ENCODE assay signal across 9 mouse cellular contexts in genomic region chr7:99664571-99665485, GRCm38 (mm10). TPM values are rescaled to one million over a fixed set of nuclear protein-coding genes. Genes with fewer than 3 reads are reported as not detected.
DNase-seq lines count a peak whose midpoint lies in the region; ATAC-seq lines count a peak whose summit lies in the region.
"Had no signal": no experiment of that assay in that cellular context is flagged by ENCODE, and none has a peak within 500 bp of the region (broad histone marks: within the 10 kb centered on the region; RNA-seq: fewer than 3 reads in every experiment).

No protein-coding gene starts in this region.

- peak overlapping the region; percentile 51; the same call in 1 of the 2 replicates for H3K27ac ChIP-seq in neural tube, embryonic 15.5 days (replicated peaks)

- H3K4me1 ChIP-seq in neural tube, embryonic 15.5 days: peaks cover 17% of the 10 kb centered on the region

- H3K4me3 ChIP-seq in neural tube, embryonic 15.5 days (replicated peaks): no peak overlapping the region

- peak; percentile 13 for DNase-seq in kidney, adult 11 months
- no peak for DNase-seq in kidney, adult 8-10 months
- DNase-seq in cerebellum, adult 11 months: peak; percentile 76
- DNase-seq in gastrocnemius, postnatal 10 days: peak; percentile 70
- DNase-seq in layer of hippocampus, adult 9-11 months: peak; percentile 51
- no peak for DNase-seq in retina, embryonic 14.5 days (ENCODE audit: low spot score)
- no peak for DNase-seq in retina, postnatal 1 day

- H3K9me3 ChIP-seq in neural tube, embryonic 15.5 days (replicated peaks): no peaks in the 10 kb centered on the region

- no peak for ATAC-seq in neural tube, embryonic 15.5 days (ENCODE audit: low FRiP score)

- no peak overlapping the region for H3K4me2 ChIP-seq in neural tube, embryonic 15.5 days

- peaks cover 3% of the 10 kb centered on the region; the same call in 1 of the 2 replicates for H3K27me3 ChIP-seq in neural tube, embryonic 15.5 days (replicated peaks)

- no peak overlapping the region for H3K9ac ChIP-seq in neural tube, embryonic 15.5 days (replicated peaks)

- no peaks in the 10 kb centered on the region for H3K36me3 ChIP-seq in neural tube, embryonic 15.5 days

- 52% methylated on average over 11 of the region's 11 CpGs for WGBS in neural tube, embryonic 15.5 days

RNA-seq across cellular contexts. Expression of gene Tpbgl, which starts 37.9 kb away (rescaled TPM):
- 10 to 100 TPM; 36.4 to 42.1 TPM for total RNA-seq in gastrocnemius, postnatal 10 days (2021)
- 2.5 and 3.2 TPM in 2 replicates for polyA plus RNA-seq in neural tube, embryonic 15.5 days (2015; fragmentation: Nextera tagmentation; extraction: Ambion mirVana)
- total RNA-seq: MEL had no signal

RNA-seq across cellular contexts. Expression of gene Slco2b1, which starts 46.3 kb away (rescaled TPM):
- 1 to 10 TPM; 8.8 to 9.8 TPM for total RNA-seq in gastrocnemius, postnatal 10 days (2021)
- 6.1 and 8.7 TPM in 2 replicates for polyA plus RNA-seq in neural tube, embryonic 15.5 days (2015; fragmentation: Nextera tagmentation; extraction: Ambion mirVana)
- total RNA-seq: MEL had no signal

Comparison
In these comparisons a context has a peak if more than half of its experiments do, and no peak if none do; other contexts are left out.
1. DNase-seq: peak in kidney, adult 11 months (single experiment), cerebellum, adult 11 months (single experiment), gastrocnemius, postnatal 10 days (single experiment) and layer of hippocampus, adult 9-11 months (single experiment); none in kidney, adult 8-10 months (0 of 2), retina, embryonic 14.5 days (single experiment) and retina, postnatal 1 day (single experiment).